Mouse (Mus musculus): ENCODE measurements around the gene Pnmal2. TPM values are rescaled to one million over a fixed set of nuclear protein-coding genes. Genes with fewer than 3 reads are reported as not detected.
A peak's percentile ranks its signal among the peaks of the same experiment; 100 is the strongest.

Pnmal2 gene
- polyA plus RNA-seq, 1 experiment from 2014 or later = 2.0 TPM

DNA sequence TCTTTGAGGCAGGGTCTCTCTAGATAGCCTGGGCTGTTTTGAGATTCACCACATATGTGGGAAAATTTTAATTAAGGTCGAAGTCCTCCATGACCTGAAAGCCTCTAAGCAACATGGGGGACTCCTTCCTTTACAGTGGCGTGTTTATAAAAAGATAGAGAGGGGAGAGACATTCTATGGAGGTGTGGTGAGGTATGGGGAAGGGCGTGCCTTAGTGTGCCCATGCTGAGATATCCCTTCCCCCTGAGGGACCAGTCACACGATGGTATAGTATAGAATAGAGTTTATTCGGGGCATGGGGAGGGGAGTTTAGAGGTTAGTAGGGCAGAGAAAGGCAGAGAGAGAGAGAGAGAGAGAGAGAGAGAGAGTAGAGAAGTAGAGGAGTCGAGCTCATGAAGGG lies 33.7 kb downstream of the Pnmal2 start:
- no peak for DNase-seq (ENCODE audit: low spot score)
- no peak for ATAC-seq
- no peaks in the 10 kb centered on the region for H3K27me3 ChIP-seq (replicated peaks; ENCODE audit: insufficient read depth, low read length)
- 63% methylated on average over 6 of the region's 6 CpGs for WGBS
- no peaks in the 10 kb centered on the region for H3K9me3 ChIP-seq (ENCODE audit: low read length)
- H3K4me1 ChIP-seq (ENCODE audit: insufficient read depth, low read depth, low read length) = peaks cover 3% of the 10 kb centered on the region; the same call in 1 of the 2 replicates
- TF ChIP-seq EP300 (IDR thresholded peaks at IDR 0.05) (no peak), CTCF (IDR thresholded peaks at IDR 0.05) (no peak)
- no peak overlapping the region for H3K4me2 ChIP-seq (replicated peaks; ENCODE audit: low read depth, low read length)
- H3K36me3 ChIP-seq (ENCODE audit: insufficient read depth, low read length) = no peaks in the 10 kb centered on the region
- H3K9ac ChIP-seq (replicated peaks; ENCODE audit: low read depth) = no peak overlapping the region
- no peak overlapping the region for H3K27ac ChIP-seq (ENCODE audit: low read length)
- no peak overlapping the region for H3K4me3 ChIP-seq (ENCODE audit: low read depth, low read length)

DNA sequence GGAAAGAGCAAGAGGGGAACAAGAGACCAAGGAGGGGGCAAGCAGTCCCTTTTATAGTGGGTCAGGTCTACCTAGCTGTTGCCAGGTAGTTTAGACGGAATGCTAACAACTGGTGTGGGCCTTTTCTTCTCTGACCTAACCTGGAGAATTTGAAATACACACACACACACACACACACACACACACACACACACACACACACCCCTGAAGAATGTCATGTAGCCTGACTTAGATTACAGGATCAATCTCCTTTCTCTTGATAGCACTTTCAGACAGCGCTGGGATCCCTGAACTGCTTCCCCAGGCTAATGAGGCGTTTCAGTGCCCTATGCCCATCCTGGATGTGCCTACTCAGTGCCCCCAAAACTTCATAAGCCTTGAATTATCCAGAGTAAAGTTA lies 34.1 kb downstream of the Pnmal2 start:
- TF ChIP-seq EP300 (IDR thresholded peaks at IDR 0.05) (no peak), CTCF (IDR thresholded peaks at IDR 0.05) (no peak)
- no peak for ATAC-seq
- 89% methylated on average over 3 of the region's 3 CpGs for WGBS

DNA sequence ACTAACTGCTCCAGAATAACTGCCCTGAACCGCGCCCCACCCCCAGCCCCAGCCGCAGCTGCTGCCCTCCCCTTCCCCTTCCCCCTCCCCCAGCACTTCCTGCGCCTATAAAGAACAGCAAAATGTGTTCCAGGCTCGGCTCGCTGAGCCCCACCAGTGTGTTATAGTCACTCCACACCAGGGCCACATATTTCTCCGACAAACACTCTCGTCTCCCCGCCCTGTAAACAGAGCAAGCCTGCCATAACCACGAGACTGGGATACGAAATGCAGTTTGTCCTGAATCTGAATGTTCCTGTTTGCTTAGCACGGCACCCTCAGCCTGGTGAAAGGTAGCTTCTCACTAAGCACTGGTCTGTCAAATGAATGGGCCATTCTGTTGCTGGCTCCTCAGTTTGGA lies 35.9 kb downstream of the Pnmal2 start:
- ATAC-seq (peak; percentile 71), DNase-seq (ENCODE audit: low spot score) (peak; percentile 75)
- H3K4me3 ChIP-seq (ENCODE audit: low read depth, low read length) = peak overlapping the region; percentile 15; the same call in 1 of the 2 replicates
- no peak overlapping the region for H3K9ac ChIP-seq (replicated peaks; ENCODE audit: low read depth)
- H3K36me3 ChIP-seq (ENCODE audit: insufficient read depth, low read length) = no peaks in the 10 kb centered on the region
- no peaks in the 10 kb centered on the region for H3K9me3 ChIP-seq (ENCODE audit: low read length)
- no peak for TF ChIP-seq EP300 (IDR thresholded peaks at IDR 0.05)
- TF ChIP-seq CTCF (IDR thresholded peaks at IDR 0.05) = no peak
- no peaks in the 10 kb centered on the region for H3K27me3 ChIP-seq (replicated peaks; ENCODE audit: insufficient read depth, low read length)
- H3K4me1 ChIP-seq (ENCODE audit: insufficient read depth, low read depth, low read length) = peaks cover 3% of the 10 kb centered on the region; the same call in 1 of the 2 replicates
- peak overlapping the region; percentile 73 for H3K27ac ChIP-seq (ENCODE audit: low read length)
- peak overlapping the region; percentile 47 for H3K4me2 ChIP-seq (replicated peaks; ENCODE audit: low read depth, low read length)
- under 1% methylated on average over 12 of the region's 12 CpGs for WGBS

More for the DNA sequence above, 34.1 kb downstream of the Pnmal2 start:
- no peak overlapping the region for H3K27ac ChIP-seq (ENCODE audit: low read length)
- H3K9me3 ChIP-seq (ENCODE audit: low read length) = no peaks in the 10 kb centered on the region
- H3K27me3 ChIP-seq (replicated peaks; ENCODE audit: insufficient read depth, low read length) = no peaks in the 10 kb centered on the region
- no peaks in the 10 kb centered on the region for H3K36me3 ChIP-seq (ENCODE audit: insufficient read depth, low read length)
- no peak for DNase-seq (ENCODE audit: low spot score)
- no peak overlapping the region for H3K9ac ChIP-seq (replicated peaks; ENCODE audit: low read depth)
- H3K4me1 ChIP-seq (ENCODE audit: insufficient read depth, low read depth, low read length) = peaks cover 3% of the 10 kb centered on the region; the same call in 1 of the 2 replicates
- no peak overlapping the region for H3K4me3 ChIP-seq (ENCODE audit: low read depth, low read length)
- H3K4me2 ChIP-seq (replicated peaks; ENCODE audit: low read depth, low read length) = no peak overlapping the region

- 29% methylated on average over 26 of the region's 26 CpGs for WGBS
- H3K9me3 ChIP-seq (ENCODE audit: low read length) = no peaks in the 10 kb centered on the region
- H3K4me2 ChIP-seq (replicated peaks; ENCODE audit: low read depth, low read length) = no peak within 1 kb of the TSS
- no peaks in the 10 kb centered on the region for H3K36me3 ChIP-seq (ENCODE audit: insufficient read depth, low read length)
- ATAC-seq = no peak
- H3K27ac ChIP-seq (ENCODE audit: low read length) = no peak within 1 kb of the TSS
- H3K27me3 ChIP-seq (replicated peaks; ENCODE audit: insufficient read depth, low read length) = no peaks in the 10 kb centered on the region
- TF ChIP-seq CTCF (IDR thresholded peaks at IDR 0.05) (no peak), EP300 (IDR thresholded peaks at IDR 0.05) (no peak)
- no peaks in the 10 kb centered on the region for H3K4me1 ChIP-seq (ENCODE audit: insufficient read depth, low read depth, low read length)
- H3K9ac ChIP-seq (replicated peaks; ENCODE audit: low read depth) = no peak within 1 kb of the TSS
- H3K4me3 ChIP-seq (ENCODE audit: low read depth, low read length) = no peak within 1 kb of the TSS
- DNase-seq (ENCODE audit: low spot score) = peak; percentile 59
Measured at GRCm38 (mm10) chr7:16982859-16983568, 38.5 kb downstream of the Pnmal2 start, which contains the start of gene Gm42372. Gene Gm42372, plus strand, starts transcription at chr7:16983086.

DNA sequence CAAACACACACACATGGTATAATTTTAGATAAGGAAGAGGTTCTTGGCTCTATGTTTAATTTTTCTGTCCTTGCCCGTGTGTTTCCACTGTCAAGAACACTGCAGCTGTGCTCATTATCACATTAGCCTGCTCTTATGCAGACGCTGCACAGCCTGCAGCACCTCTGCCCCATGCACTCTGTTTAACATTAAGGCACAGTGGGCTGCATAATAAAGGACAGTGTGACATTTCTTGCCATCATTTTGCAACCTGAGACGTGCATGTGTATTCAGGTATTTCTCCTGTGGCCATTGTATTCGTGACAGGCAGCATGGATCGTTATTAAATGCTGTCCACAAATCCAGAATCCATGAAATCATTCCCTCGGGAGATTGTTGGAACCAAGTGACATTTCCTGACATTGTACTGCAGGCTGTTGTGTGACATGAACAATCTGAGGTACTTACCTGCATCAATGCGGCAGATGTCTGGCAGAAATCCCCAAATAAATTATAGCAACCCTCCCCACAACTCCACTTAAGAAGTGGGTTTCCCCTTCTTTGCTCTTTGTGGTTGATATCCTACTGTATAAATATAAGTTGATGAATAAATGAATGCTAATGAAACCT lies 43.2 kb downstream of the Pnmal2 start:
- TF ChIP-seq CTCF (IDR thresholded peaks at IDR 0.05) (no peak), EP300 (IDR thresholded peaks at IDR 0.05) (no peak)
- ATAC-seq = no peak
- H3K36me3 ChIP-seq (ENCODE audit: insufficient read depth, low read length) = no peaks in the 10 kb centered on the region
- 39% methylated on average over 7 of the region's 7 CpGs for WGBS
- no peaks in the 10 kb centered on the region for H3K9me3 ChIP-seq (ENCODE audit: low read length)
- no peak overlapping the region for H3K4me3 ChIP-seq (ENCODE audit: low read depth, low read length)
- no peak overlapping the region for H3K4me2 ChIP-seq (replicated peaks; ENCODE audit: low read depth, low read length)
- H3K9ac ChIP-seq (replicated peaks; ENCODE audit: low read depth) = no peak overlapping the region
- H3K4me1 ChIP-seq (ENCODE audit: insufficient read depth, low read depth, low read length) = peaks cover 5% of the 10 kb centered on the region; the same call in 1 of the 2 replicates
- H3K27ac ChIP-seq (ENCODE audit: low read length) = no peak overlapping the region
- DNase-seq (ENCODE audit: low spot score) = no peak
- no peaks in the 10 kb centered on the region for H3K27me3 ChIP-seq (replicated peaks; ENCODE audit: insufficient read depth, low read length)

DNA sequence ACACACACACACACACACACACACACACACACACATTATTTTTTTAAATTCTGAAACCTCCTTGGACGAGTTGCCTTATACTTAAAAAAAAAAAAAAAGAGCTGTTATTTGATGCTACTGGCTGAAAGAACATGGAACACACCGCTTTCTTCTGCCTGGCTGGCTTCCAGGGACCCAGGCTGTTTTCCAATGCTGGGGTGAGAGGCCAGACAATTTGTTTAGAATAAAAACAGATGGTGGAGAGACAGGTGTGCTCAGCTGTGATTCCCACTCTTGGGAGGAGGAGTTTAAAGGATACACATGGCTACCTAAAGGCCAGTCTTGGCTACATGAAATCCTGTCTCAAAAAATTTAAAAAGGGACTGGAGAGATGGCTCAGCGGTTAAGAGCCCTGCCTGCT lies 43.9 kb downstream of the Pnmal2 start:
- DNase-seq (ENCODE audit: low spot score) (peak; percentile 58), ATAC-seq (peak; percentile 31)
- peak; percentile 79 for TF ChIP-seq EP300 (IDR thresholded peaks at IDR 0.05)
- TF ChIP-seq CTCF (IDR thresholded peaks at IDR 0.05) = no peak
- Histone ChIP-seq H3K27ac (ENCODE audit: low read length) (no peak overlapping the region), H3K27me3 (replicated peaks; ENCODE audit: insufficient read depth, low read length) (no peaks in the 10 kb centered on the region), H3K9me3 (ENCODE audit: low read length) (no peaks in the 10 kb centered on the region), H3K36me3 (ENCODE audit: insufficient read depth, low read length) (no peaks in the 10 kb centered on the region), H3K9ac (replicated peaks; ENCODE audit: low read depth) (no peak overlapping the region), H3K4me2 (replicated peaks; ENCODE audit: low read depth, low read length) (no peak overlapping the region), H3K4me3 (ENCODE audit: low read depth, low read length) (no peak overlapping the region), H3K4me1 (ENCODE audit: insufficient read depth, low read depth, low read length) (peaks cover 7% of the 10 kb centered on the region)
- 37% methylated on average over 3 of the region's 3 CpGs for WGBS
